Mouse (Mus musculus) limb, embryonic 12.5 days (tissue): Measurements from ENCODE around the gene Rhof. TPM values are rescaled to one million over a fixed set of nuclear protein-coding genes. Genes with fewer than 3 reads are reported as not detected.
A peak's percentile ranks its signal among the peaks of the same experiment; 100 is the strongest.

Source experiments
- ATAC-seq: fragments of 200-750 bp; cut with Nextera tagmentation; 2 replicates; pipeline ENCODE4 v1.8.0; 2017; ENCODE audit warnings: low read depth, moderate TSS enrichment; ENCODE audit not compliant: insufficient number of reproducible peaks, insufficient read depth, low FRiP score, low TSS enrichment
- H3K27ac ChIP-seq: fragments of 300-500 bp; sonication (generic); 2 replicates; pipeline ENCODE4 v1.5.1; 2016; ENCODE audit warnings: mild to moderate bottlenecking, moderate library complexity
- H3K27me3 ChIP-seq: fragments of 300-500 bp; sonication (generic); 2 replicates; pipeline ENCODE4 v1.6.1; 2016; ENCODE audit warnings: mild to moderate bottlenecking, moderate library complexity
- H3K36me3 ChIP-seq: fragments of 300-500 bp; sonication (generic); 2 replicates; pipeline ENCODE4 v1.6.1; 2016; ENCODE audit warnings: mild to moderate bottlenecking, moderate library complexity
- H3K4me1 ChIP-seq: fragments of 300-500 bp; sonication (generic); replicated peaks from 2 replicates; pipeline ENCODE4 v1.6.1; 2016
- H3K4me2 ChIP-seq: fragments of 300-500 bp; sonication (generic); 2 replicates; pipeline ENCODE4 v1.6.1; 2016; ENCODE audit warnings: mild to moderate bottlenecking, moderate library complexity
- H3K4me3 ChIP-seq: fragments of 300-500 bp; sonication (generic); replicated peaks from 2 replicates; pipeline ENCODE4 v1.5.1; 2016; ENCODE audit warnings: mild to moderate bottlenecking
- H3K9ac ChIP-seq: fragments of 300-500 bp; sonication (generic); replicated peaks from 2 replicates; pipeline ENCODE4 v1.6.1; 2016; ENCODE audit warnings: mild to moderate bottlenecking, moderate library complexity
- H3K9me3 ChIP-seq: fragments of 300-500 bp; sonication (generic); 2 replicates; pipeline ENCODE4 v1.6.1; 2016; ENCODE audit warnings: mild to moderate bottlenecking, moderate library complexity
- WGBS: fragments of 180-500 bp; shearing (Covaris S2); methylation state at CpG from one replicate; pipeline ENCODE4 v1.1.7; 2016; 5-methylcytosine and 5-hydroxymethylcytosine counted together
- polyA plus RNA-seq: library from polyadenylated mRNA; unstranded; fragments of >200 nt; fragmentation: Nextera tagmentation; extraction: Ambion mirVana; gene quantifications from 2 replicates; pipeline ENCODE4 v1.2.1, GENCODE M21; 2016

Gene Rhof
- polyA plus RNA-seq, 1 experiment from 2014 or later: 2.9 TPM

GRCm38 (mm10) chr5:123133784-123134143 is 1.3 kb upstream of the Rhof start:
- no peaks in the 10 kb centered on the region for H3K27me3 ChIP-seq
- peaks cover 53% of the 10 kb centered on the region for H3K36me3 ChIP-seq
- H3K9me3 ChIP-seq: no peaks in the 10 kb centered on the region
- H3K4me3 ChIP-seq: 0 out of 2 replicates have a peak overlapping the region, but pooled peaks have one; percentile 99
- ATAC-seq: no peak
- peaks cover 74% of the 10 kb centered on the region for H3K4me1 ChIP-seq
- 20% methylated on average over 7 of the region's 7 CpGs for WGBS
- H3K27ac ChIP-seq: peak overlapping the region; percentile 100
- H3K4me2 ChIP-seq: peak overlapping the region; percentile 100
- H3K9ac ChIP-seq: no peak overlapping the region

- H3K27me3 ChIP-seq: no peaks in the 10 kb centered on the region
- H3K27ac ChIP-seq: peak overlapping the region; percentile 100
- peaks cover 58% of the 10 kb centered on the region for H3K36me3 ChIP-seq
- WGBS: 19% methylated on average over 18 of the region's 18 CpGs
- peaks cover 73% of the 10 kb centered on the region for H3K4me1 ChIP-seq
- ATAC-seq: no peak
- H3K4me3 ChIP-seq: peak overlapping the region; percentile 99; the same call in 1 of the 2 replicates
- no peak overlapping the region for H3K9ac ChIP-seq
- no peaks in the 10 kb centered on the region for H3K9me3 ChIP-seq
- H3K4me2 ChIP-seq: peak overlapping the region; percentile 100
Measured at GRCm38 (mm10) chr5:123133083-123133783, 741 bp upstream of the Rhof start.

- Histone ChIP-seq H3K4me3 (no peak overlapping the region), H3K27ac (no peak overlapping the region), H3K4me2 (no peak overlapping the region), H3K9ac (no peak overlapping the region), H3K27me3 (no peaks in the 10 kb centered on the region), H3K9me3 (no peaks in the 10 kb centered on the region), H3K4me1 (peaks cover 48% of the 10 kb centered on the region), H3K36me3 (peaks cover 66% of the 10 kb centered on the region)
- 82% methylated on average over 5 of the region's 5 CpGs for WGBS
- ATAC-seq: no peak
Measured at GRCm38 (mm10) chr5:123130814-123131148, 1.7 kb downstream of the Rhof start.

- H3K27ac ChIP-seq: no peak overlapping the region
- no peaks in the 10 kb centered on the region for H3K27me3 ChIP-seq
- peaks cover 67% of the 10 kb centered on the region for H3K36me3 ChIP-seq
- no peak for ATAC-seq
- H3K4me3 ChIP-seq: no peak overlapping the region
- peaks cover 43% of the 10 kb centered on the region for H3K4me1 ChIP-seq
- WGBS: 88% methylated on average over 9 of the region's 9 CpGs
- H3K9ac ChIP-seq: no peak overlapping the region
- no peak overlapping the region for H3K4me2 ChIP-seq
- no peaks in the 10 kb centered on the region for H3K9me3 ChIP-seq
Measured at GRCm38 (mm10) chr5:123130030-123130813, 2.3 kb downstream of the Rhof start.

GRCm38 (mm10) chr5:123129170-123129757 is 3.2 kb downstream of the Rhof start:
- Histone ChIP-seq H3K9me3 (no peaks in the 10 kb centered on the region), H3K4me1 (peaks cover 33% of the 10 kb centered on the region), H3K9ac (no peak overlapping the region), H3K4me2 (no peak overlapping the region), H3K27ac (no peak overlapping the region), H3K4me3 (no peak overlapping the region), H3K36me3 (peaks cover 59% of the 10 kb centered on the region), H3K27me3 (no peaks in the 10 kb centered on the region)
- 87% methylated on average over 10 of the region's 10 CpGs for WGBS
- ATAC-seq: no peak

GRCm38 (mm10) chr5:123128426-123129169 is 3.9 kb downstream of the Rhof start:
- Histone ChIP-seq H3K36me3 (peaks cover 58% of the 10 kb centered on the region), H3K4me1 (peaks cover 27% of the 10 kb centered on the region), H3K27ac (no peak overlapping the region), H3K27me3 (no peaks in the 10 kb centered on the region), H3K9ac (no peak overlapping the region; the same call in 1 of the 2 replicates), H3K4me3 (no peak overlapping the region), H3K9me3 (no peaks in the 10 kb centered on the region), H3K4me2 (no peak overlapping the region)
- WGBS: 69% methylated on average over 10 of the region's 10 CpGs
- ATAC-seq: no peak

- Histone ChIP-seq H3K9me3 (peaks cover 5% of the 10 kb centered on the region; the same call in 1 of the 2 replicates), H3K27ac (no peak overlapping the region), H3K4me1 (peaks cover 11% of the 10 kb centered on the region), H3K36me3 (peaks cover 68% of the 10 kb centered on the region), H3K4me3 (no peak overlapping the region), H3K27me3 (no peaks in the 10 kb centered on the region), H3K9ac (no peak overlapping the region), H3K4me2 (no peak overlapping the region)
- WGBS: 67% methylated on average over 6 of the region's 6 CpGs
- ATAC-seq: no peak
Measured at GRCm38 (mm10) chr5:123127031-123127430, 5.5 kb downstream of the Rhof start.

GRCm38 (mm10) chr5:123125638-123126406 is 6.7 kb downstream of the Rhof start:
- Histone ChIP-seq H3K4me3 (no peak overlapping the region), H3K27me3 (no peaks in the 10 kb centered on the region), H3K9ac (no peak overlapping the region), H3K27ac (no peak overlapping the region), H3K4me1 (0 out of 2 replicates have a peak, but pooled peaks cover 3% of the 10 kb centered on the region), H3K36me3 (peaks cover 65% of the 10 kb centered on the region), H3K9me3 (peaks cover 5% of the 10 kb centered on the region; the same call in 1 of the 2 replicates), H3K4me2 (no peak overlapping the region)
- no peak for ATAC-seq
- WGBS: 86% methylated on average over 18 of the region's 18 CpGs

- WGBS: 80% methylated on average over 6 of the region's 6 CpGs
- H3K4me3 ChIP-seq: no peak overlapping the region
- H3K9me3 ChIP-seq: peaks cover 5% of the 10 kb centered on the region; the same call in 1 of the 2 replicates
- no peak overlapping the region for H3K9ac ChIP-seq
- H3K27me3 ChIP-seq: no peaks in the 10 kb centered on the region
- no peak overlapping the region for H3K4me2 ChIP-seq
- H3K27ac ChIP-seq: no peak overlapping the region
- peaks cover 58% of the 10 kb centered on the region for H3K36me3 ChIP-seq
- H3K4me1 ChIP-seq: 0 out of 2 replicates have a peak, but pooled peaks cover 3% of the 10 kb centered on the region
- ATAC-seq: no peak
Measured at GRCm38 (mm10) chr5:123125105-123125504, 7.4 kb downstream of the Rhof start.

GRCm38 (mm10) chr5:123122181-123122580 is 10.3 kb downstream of the Rhof start:
- H3K4me1 ChIP-seq: 0 out of 2 replicates have a peak, but pooled peaks cover 3% of the 10 kb centered on the region
- H3K36me3 ChIP-seq: peaks cover 45% of the 10 kb centered on the region
- WGBS: 92% methylated on average over 4 of the region's 4 CpGs
- H3K4me2 ChIP-seq: no peak overlapping the region
- no peak overlapping the region for H3K4me3 ChIP-seq
- peaks cover 5% of the 10 kb centered on the region; the same call in 1 of the 2 replicates for H3K9me3 ChIP-seq
- no peaks in the 10 kb centered on the region for H3K27me3 ChIP-seq
- H3K27ac ChIP-seq: no peak overlapping the region
- ATAC-seq: no peak
- no peak overlapping the region for H3K9ac ChIP-seq
